Mouse (Mus musculus) kidney, postnatal 10 days (tissue): ENCODE data around the gene Dusp13.

Experiments used
- DNase-seq: peaks from one replicate; pipeline ENCODE4 v3.0.0; 2021; ENCODE audit warnings: mixed read lengths

Dusp13 gene

DNA sequence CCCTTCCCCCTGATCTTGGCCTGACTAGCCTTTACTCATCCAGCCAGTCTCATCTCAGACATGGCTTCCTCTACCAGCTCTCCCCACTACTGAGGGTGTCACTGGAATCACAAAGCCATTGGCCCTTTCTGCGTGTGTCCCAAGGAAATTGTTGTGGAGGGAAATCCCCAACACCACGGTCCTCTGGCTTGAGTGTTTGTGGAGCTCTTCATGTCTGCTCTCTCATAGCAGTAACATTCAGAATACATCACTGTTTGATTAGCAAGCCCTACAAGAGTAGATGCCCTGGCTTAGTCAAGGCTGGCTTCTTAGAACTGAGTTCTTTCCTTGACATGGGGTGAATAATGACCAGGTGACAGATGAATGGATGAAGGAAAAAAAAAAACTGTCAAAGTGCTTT lies 4.1 kb downstream of the Dusp13 start:
- DNase-seq, result no peak

DNA sequence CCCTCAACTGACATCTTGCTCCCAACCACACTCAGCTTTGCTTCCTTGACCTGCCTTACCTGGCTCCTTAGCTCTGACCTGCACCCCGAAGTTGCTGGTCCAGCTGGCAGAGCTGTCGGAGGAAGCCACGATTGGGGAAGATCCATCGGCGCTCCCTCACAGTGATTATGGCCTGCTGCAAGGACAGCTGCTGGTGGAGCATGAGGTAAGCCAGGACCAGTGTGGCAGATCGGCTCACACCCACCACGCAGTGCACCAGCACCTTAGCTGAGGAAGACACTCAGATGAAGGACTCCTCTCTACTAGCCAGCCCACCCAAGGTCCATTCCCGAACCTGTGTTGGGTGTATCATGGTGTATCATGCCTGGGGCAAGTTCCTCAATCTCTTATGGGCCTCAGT lies 4.7 kb downstream of the Dusp13 start:
- no peak for DNase-seq

DNA sequence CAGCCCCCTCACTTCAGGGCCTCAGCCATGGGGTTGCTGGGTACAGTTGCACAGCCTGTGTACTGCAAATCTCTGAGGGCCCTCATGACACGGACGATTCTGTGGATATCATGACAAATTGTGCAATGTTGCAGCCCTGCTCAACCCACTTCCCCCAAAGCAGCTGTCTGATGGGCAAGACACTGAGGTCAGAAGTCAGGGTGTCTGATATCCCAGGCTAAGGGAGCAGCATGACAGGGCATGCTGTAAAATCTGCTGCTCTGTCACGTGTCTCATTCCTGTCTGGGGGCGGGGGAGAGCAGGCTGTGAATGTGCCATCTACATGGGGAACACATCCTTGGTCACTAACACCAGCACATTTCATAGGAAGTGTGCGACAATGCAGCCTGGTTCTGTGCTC lies 5.8 kb downstream of the Dusp13 start:
- no peak for DNase-seq

DNA sequence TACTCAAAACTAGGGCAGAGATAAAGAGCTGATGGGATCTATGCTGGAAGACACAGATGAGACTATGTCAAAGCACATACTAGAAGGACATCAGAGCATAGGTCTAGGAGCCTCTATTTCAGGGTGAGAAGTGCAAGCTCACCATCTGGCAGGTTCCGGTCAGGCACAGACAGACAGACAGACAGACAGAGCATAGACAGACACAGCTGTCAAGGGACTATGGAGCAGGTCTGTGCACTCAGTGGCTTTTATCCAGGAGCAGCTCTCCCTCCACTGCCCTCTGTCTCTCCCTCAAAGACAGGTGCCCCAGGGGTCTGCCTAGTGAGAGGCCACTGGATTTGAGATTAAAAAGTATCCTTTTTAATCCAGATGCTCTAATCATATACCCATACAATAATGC lies 6.8 kb downstream of the Dusp13 start:
- DNase-seq, result no peak

DNA sequence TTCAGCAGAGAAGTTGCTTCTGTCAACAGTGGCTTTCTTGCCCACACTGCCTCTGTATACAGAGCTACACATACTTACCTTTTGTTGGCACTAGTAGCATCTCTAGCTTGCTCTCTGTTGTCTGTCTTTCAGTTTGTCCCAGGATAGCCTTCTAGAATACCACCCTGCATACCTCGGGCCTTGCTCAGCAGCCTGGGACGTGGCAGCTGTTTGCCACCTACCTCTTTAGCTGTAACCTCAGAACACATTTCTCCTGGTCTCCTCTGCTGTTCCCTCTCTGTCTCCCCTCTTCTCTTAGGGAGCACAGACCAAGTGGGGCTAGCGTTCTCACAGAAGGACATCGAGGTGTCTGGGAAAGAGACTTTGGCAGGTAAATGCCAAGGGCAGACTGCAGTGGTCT lies 8.5 kb downstream of the Dusp13 start:
- DNase-seq, result no peak

DNA sequence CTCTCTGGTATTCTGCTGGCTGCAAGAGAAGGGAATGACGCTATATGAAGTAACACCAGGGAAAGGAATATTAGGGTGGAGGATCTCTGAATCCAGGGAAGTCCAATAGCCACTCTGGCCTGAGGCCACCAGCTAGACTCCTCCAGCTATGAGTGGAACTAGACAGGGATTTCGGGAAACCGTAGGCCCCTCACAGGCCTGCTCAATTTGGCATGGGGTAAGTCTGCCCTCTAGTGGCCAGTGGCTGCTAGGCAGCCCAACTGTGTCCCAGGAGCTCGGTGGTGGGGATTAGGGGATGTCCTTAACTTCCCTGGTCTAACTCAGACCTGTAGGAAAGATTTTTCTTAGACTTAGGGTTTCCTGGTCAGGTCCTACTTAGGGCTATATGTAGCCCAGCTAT lies 9.2 kb downstream of the Dusp13 start:
- DNase-seq, result peak; percentile 89

DNA sequence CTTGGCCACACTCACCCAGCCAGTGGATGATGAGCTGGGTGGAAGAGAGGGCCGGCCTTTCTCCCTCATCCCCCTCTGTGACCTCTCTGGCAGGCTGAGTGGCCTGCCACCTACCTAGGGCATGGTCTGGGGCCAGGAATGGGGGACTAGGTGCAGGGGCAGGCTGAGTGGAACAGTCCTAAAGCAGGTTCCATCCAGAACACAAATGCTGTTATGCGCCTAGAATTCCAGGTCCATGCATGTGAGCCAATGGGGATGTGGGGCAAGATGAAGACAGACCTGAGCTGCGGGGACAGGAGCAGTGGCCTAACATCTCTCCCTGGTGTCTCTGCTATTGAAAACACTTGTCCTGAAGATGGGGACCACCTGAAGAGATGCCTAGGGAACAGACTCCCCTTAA lies 9.7 kb downstream of the Dusp13 start:
- no peak for DNase-seq

DNA sequence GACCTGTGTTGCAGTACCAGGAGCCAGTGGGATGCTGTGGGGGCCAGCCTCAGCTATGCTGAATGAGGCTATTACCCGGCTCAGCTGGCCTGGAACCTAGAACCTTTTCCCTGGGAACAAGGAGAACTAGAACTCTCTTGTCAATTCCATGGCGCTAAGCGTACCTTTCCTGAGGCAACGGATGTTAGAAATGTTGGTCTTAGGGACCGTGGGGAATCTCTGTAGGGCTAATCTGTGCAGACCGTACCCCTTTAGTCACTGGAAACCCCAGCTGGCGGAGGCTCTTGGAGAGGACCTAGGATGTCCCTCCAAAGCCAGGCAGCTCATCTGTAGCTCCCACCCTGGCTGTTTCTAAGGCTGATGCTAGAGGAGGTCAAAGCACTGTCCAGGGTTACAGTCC lies 10.6 kb downstream of the Dusp13 start:
- DNase-seq, result no peak

DNA sequence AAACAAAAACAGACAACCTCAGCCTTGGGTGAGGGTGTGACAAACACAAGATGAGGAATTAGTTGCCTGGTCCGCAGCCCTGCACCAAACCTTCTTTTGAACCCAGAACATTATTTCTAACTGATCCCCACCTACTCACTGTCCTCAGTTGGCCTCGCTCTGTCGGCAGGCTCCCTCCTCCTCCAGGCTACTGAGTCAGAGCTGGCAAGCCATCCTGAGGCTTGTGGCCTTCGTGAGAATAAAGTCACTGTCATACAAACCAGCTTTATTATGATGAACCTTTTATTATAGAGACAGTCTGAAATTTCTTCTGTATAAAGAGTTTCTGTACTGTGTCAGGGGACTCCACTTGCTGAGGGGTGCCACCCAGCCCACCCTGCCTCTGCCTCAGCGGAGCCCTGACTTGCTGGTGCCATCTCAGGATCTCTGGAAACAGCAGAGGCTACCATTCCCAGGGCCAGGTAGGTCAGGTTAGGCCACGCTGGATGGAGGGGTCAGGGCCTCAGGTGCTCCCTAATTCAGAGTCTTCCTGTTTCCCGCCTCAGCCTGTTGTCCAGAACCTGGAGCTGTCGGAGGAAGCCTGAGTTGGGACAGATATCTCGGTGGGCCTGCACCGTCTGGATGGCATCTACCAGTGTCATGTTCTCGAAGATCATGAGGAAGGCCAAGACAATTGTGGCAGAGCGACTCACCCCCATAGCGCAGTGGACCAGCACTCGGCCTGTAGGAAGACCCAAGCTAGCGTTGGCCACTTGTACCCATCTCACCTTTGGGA lies 17.7 kb downstream of the Dusp13 start:
- DNase-seq, result no peak

DNA sequence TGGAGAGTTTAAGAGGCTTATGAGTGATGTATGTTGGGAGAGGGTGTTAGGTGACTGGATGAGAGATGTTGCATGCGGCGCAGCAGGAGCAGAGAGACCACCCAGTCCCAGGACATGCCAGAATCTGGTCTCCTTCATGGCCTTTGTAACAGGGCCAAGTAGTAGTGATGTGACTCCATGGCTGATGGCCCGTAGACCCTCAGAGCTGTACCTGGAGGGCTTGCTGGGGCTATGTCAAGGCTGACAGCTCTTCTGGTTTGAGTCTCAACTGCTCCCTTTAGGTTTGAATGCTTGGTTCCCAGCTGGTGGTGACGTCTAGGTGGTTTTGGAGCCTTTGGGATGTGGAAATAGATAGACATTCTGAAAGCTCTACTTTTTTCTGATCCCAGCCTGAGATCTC lies 21.0 kb downstream of the Dusp13 start:
- no peak for DNase-seq

DNA sequence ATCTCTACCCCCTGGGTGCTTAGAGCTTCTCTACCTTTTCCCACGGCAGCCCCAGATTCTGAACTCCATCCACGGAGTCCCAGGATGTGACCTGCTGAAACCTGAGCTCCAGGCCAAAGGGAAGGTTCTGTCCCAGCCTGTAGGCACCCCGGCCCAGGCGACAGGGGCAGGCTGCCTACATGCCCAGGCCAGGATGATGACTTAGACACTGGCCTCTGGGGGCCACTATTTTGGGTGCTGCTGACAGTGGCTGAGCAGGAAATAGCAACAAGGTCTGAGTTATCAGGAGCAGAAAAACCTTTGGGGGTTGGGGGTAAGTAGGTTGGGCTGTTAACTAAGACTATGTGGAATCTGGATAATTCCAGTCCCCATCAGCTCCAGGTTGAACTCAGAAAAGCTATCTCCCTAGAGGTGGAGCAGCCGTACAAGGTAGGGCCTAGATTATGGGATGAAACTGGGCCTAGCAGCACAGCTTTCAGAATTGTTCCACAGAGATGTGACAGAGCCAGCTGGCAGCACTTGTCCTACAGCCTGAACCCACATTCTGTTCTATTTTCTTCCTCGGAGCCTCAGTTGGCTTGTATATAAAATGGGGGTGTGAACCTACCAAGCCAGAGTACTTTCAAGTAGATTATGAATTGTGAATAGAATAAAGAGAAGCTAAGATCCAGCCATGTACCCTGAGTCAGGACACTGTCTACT lies 21.8 kb downstream of the Dusp13 start:
- DNase-seq, result no peak

DNA sequence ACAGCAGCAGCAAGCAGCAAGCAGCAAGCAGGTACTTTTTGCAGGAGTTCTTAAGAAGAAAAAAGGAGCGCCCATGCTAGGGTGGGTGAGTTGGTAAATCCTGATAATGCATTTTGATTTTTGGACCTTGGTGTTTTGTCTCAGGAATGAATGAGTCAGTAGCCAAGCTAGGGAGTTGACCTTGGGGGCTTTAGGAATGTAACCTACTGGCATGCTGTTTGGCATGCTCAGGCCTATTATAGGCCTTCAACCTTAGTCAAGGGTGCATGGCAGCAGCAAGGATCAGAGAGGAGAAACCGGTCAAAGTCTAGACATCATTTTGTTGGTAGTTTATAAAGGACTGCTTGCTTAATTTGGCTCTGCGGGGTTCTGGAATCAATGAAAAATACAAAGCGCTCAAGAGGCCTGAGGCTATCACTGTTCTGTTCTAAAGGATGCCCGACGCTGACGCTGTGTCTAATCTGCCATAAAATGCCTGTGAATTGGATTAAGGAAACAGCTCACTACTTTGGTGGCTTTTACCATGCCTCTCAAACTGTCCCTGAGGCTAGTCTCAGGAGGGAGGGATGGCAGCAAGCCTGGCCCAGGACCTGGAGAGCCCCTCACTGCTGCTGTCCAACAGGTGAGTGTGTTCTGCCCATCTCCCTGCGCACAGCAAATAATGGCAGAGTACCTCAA lies 28.8 kb downstream of the Dusp13 start:
- no peak for DNase-seq

DNA sequence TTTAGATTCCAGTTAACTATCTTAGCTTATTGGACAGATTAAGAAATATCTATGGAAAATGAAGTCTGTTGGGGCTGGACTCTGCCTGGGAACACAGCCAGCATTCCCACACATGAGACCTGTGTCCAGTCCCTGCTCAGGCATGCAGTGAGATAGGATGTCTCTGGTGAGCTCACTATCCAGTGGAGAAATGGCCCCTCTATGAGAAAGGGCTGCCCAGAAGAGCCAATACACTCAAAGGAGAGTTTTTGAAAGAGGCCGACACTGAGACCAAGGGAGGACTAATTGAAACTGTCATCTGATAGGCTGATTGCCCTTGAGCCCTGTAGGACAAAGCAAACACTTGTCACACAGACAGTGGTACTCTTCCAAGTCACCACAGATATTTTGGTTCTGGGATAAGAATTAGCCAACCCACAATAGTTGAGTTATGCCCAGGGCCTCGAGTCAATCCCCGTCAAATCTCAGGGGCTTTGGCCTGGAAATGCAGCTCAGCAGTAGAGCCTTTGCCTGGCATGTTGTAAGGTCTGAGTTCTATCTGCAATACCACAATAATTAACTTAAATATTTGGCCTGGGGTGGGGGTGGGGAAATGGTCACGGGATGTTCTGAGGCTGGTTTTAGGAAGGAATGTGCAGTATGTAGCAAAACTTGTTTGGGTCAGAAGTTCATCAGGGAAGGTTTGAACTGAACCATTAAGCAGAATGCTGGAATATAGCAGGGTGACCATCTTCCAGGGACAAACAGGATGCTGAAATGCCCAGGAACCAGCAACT lies 30.4 kb downstream of the Dusp13 start:
- no peak for DNase-seq

DNA sequence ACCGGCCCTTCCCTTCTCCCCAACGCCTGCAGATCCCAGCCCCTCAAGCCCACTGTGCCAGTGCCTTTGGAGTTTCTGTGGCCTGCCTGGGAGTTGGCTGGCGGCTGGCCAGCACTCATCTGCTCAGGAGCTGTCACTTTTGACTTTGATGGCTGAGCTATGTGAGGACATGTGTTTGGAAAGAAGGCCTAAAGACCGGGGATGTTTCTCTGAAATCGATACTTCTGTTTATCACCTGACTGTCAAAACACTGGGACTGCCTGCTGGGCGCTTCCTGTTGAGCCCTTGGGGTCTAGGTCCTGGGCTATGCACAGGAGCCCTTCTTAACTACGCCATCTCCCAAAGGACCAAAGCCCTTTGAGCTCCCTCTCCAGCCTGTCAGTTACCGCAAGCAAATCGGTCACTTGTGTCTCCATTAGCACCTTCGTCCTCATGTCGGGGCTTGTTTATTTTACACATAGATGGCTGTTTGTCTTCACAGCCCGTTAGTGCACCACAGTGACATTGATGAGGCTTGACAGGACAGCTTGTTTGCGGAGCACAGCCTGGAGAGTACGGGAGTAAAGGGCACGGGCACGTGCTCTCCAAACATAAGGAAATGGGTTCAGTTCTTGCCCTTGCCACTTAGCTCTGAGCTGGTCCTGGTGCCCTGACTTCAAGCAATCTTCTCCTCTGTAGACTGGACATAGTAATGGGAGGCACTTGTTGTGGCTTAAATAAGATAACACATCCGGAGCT lies 31.2 kb downstream of the Dusp13 start:
- DNase-seq, result no peak

DNA sequence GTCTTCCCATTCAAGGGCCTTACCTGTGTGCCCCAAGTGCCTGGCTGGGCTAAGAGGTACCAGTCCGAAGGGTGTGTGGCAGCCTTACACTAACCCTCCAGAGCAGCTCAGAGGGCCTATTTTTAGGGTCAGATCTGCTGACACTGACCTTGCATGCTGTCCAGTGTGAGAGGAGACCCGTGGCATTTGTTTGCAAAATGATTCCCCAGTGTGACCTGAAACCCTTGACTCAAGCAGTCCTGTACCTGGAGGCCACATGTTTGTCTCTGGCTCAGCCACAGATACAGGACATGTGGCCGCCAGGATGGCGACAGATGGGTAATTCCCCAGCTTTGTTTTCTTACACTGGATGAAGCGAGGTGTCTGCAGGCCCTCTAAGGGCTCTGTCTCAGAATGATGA lies 36.5 kb downstream of the Dusp13 start, which contains the start of gene Dupd1:
Gene Dupd1, minus strand, starts transcription at position 91 of the 400 bp plus-strand sequence.
- no peak for DNase-seq

DNA sequence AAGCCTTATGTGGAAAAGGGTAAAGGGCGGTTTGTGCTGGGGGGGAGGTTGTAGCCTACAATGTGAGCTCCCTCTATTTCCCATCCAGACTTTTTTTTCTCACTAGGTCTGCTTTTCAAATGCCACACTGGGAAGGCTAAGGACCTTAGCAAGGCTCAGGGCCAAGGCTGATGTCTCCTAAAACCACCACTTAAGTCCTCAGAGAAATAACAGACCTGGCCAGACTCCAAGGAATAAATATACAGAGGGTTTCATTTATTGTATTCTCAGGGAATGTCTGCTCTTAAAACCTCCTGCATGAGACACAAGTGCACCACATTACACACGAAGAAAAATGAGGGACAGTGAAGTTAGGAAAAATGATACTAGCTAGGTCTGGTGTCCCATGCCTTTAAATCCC lies 39.8 kb downstream of the Dusp13 start:
- no peak for DNase-seq

DNA sequence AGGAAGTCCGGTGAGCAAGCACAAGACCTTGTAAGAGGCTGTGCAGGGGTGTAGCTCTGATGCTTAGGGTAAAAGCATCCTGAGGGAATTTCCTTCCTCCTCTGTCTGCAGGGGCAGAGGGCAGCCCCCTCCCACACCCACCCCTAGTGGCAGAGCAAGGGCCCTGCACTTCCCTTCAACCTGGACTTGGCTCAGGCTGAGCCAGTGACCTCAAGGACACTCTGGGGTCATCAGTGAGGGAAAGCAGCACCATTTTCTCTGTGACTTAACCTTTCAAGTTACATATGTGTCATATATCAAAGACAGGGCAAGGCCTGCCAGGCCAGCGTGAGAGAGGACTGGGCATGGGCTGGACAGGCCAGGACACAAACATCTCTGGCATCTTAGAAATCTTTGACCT lies 41.4 kb downstream of the Dusp13 start:
- DNase-seq, result no peak

DNA sequence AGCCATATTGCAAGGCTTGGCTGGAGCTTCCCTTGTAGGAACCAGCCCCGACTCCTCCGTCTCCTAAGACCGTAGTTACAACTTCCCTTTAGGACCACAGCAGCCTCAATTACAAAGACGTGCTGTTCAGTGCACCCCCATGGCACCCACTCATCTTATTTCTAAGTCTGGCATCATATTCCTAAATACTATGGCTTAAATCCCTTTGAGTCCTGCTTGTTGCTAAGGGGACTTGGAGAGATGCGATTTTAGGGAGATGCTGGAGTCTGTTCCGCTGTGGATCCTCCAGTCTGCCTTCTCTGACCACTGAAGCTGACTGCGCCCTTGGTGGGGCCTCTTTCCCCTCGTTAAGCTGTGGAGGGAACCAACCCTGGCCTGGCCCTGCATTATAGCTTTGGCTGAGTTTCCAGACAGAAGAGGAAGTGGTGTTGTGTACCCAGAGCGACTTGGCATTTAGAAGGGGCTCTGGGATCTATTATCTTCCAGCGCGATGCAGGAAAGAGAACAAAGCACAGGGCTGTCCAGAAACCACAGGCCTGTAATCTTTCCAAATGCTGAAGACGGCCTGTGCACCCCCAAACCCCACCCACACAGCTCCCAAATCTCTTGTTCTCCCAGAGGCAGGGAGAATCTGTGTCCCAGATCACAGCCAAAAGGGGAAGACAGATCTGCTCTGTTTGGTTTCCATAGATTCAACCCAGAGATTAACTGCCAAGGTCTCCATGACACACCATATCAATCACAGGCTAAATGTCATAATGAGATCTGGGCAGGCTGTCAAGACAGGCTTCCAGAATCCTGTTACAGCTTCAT lies 44.0 kb downstream of the Dusp13 start:
- peak; percentile 36 for DNase-seq

DNA sequence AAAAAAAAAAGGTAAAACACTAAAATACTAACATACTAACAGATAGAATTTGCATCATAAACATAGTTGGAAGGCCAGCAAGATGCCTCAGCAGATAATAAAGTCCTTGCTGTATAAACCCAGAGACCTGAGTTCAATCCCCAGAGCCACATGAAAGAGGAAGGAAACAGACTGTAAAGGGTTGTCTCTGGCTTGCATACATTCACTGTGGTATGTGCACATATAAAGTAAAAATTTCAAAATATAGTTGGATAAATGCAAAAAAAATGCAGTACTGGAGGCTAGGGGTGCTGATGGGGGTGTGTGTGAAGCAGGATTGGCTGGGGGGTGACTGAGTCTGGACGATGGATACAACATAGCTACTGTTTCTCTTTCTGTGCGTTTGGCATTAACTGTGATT lies 45.5 kb downstream of the Dusp13 start:
- DNase-seq, result no peak

DNA sequence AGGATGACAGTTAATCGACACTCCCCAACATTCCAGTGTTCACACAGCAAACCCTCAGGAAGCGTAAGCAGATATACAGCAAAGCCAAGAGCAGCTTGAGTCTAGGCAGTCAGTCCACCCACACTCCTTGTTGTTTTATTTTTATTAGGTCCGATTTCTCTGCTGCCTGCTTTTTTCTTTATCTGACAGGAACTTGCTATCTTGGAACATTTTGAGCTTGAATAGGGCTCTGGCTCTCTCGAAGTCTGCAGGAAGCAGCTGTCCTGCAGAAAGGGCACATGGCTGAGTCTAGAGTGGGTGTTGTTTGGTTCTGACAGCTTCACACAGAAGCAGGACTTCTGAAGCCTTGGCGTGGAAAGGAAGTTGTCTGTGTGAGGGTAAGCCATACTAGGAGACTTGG lies 47.7 kb downstream of the Dusp13 start:
- peak; percentile 35 for DNase-seq

DNA sequence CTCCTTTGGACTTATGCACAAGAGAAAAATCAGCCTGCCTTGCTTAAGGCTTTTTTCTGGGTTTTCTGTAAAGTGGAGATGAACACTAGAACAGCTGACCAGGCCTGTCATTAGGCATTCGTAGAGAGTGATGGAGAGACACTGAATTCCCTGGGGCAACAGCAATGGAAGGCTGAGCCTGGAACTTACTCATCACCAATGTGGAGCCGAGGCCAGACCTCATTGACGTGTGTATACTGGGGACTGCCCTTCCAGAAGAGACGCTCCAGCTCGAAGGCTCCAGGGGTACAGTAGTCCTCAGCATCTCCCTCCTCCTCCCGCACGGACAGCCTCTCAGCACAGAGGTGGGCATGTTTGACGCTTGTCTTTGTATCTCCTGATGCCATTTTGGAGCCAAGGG lies 48.3 kb downstream of the Dusp13 start:
- DNase-seq, result no peak
